Mouse (Mus musculus) neural tube, embryonic 11.5 days (tissue): ENCODE measurements at regions not wholly inside any gene's neighbourhood (a gene's known extent, or its start where the extent isn't known, plus 50 kb on each side); places are given as distances from the start of the nearest gene placed in this dataset.

Source experiments
- ATAC-seq: fragments of 200-750 bp; cut with Nextera tagmentation; 2 replicates; pipeline ENCODE4 v1.8.0; 2017; ENCODE audit warnings: moderate number of reproducible peaks, mild to moderate bottlenecking, moderate TSS enrichment, moderate library complexity; ENCODE audit not compliant: insufficient read depth, low FRiP score, low TSS enrichment
- DNase-seq: peaks from one replicate; pipeline ENCODE4 v3.0.0-alpha.2; 2015; ENCODE audit warnings: low spot score
- H3K27ac ChIP-seq: fragments of 300-500 bp; sonication (generic); 2 replicates; pipeline ENCODE4 v1.5.1; 2014; ENCODE audit warnings: low read depth, mild to moderate bottlenecking, low read length
- H3K27me3 ChIP-seq: fragments of 300-500 bp; sonication (generic); 2 replicates; pipeline ENCODE4 v1.6.1; 2014; ENCODE audit warnings: mild to moderate bottlenecking, low read length, mixed read lengths; ENCODE audit not compliant: control insufficient read depth, insufficient read depth
- H3K36me3 ChIP-seq: fragments of 300-500 bp; sonication (generic); 2 replicates; pipeline ENCODE4 v1.6.1; 2014; ENCODE audit warnings: mild to moderate bottlenecking, low read length, moderate library complexity, mixed read lengths; ENCODE audit not compliant: control insufficient read depth, insufficient read depth
- H3K4me1 ChIP-seq: fragments of 300-500 bp; sonication (generic); 2 replicates; pipeline ENCODE4 v1.6.1; 2014; ENCODE audit warnings: low read length, mixed read lengths; ENCODE audit not compliant: control insufficient read depth, insufficient read depth
- H3K4me2 ChIP-seq: fragments of 300-500 bp; sonication (generic); 2 replicates; pipeline ENCODE4 v1.6.1; 2014; ENCODE audit warnings: low read depth, mild to moderate bottlenecking, moderate library complexity
- H3K4me3 ChIP-seq: fragments of 300-500 bp; sonication (generic); 2 replicates; pipeline ENCODE4 v1.5.1; 2014; ENCODE audit warnings: low read depth, low read length
- H3K9ac ChIP-seq: fragments of 300-500 bp; sonication (generic); 2 replicates; pipeline ENCODE4 v1.6.1; 2014; ENCODE audit warnings: mild to moderate bottlenecking, low read length
- H3K9me3 ChIP-seq: fragments of 300-500 bp; sonication (generic); 2 replicates; pipeline ENCODE4 v1.6.1; 2016; ENCODE audit warnings: low read length; ENCODE audit not compliant: control insufficient read depth
- WGBS: fragments of 180-500 bp; shearing (Covaris S2); extraction: QIAGEN DNeasy Blood & Tissue Kit; methylation state at CpG from one replicate; pipeline ENCODE4 v1.1.7; 2014; 5-methylcytosine and 5-hydroxymethylcytosine counted together

DNA sequence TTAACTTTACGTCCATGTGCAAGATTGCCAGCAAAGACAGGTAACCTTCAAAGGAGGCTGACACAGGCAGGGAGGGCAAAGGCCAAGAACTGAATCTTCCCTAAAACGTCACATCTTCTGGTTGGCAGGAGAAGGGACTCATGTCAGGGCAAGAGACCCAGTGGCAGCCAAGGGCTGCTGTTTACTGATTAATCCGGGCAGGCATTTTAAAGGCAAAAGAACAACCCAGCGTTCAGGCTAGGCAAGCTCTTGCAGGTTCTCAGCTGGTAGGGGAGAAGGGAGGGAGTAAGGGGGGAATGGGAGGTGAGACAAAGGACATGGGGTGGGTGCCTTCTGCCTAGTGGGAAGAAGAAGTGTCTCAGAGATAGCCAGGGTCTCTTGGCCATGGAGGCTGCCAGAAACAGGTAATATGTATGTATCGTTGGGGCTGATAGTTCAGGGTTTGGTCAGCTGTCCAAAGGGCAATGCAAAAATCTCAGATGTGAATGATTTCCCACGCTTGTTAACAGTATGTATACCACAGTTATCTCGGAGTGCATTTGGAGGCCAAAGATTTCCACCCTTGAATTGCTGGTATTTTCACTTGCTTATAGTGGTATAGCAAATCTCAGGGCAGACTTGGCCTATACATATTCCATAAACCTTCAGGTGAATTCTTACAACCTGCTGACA lies 441.4 kb upstream of the Slc30a5 start:
- no peak for DNase-seq
- 68% methylated on average over 7 of the region's 7 CpGs for WGBS
- H3K27me3 ChIP-seq, result no peaks in the 10 kb centered on the region

DNA sequence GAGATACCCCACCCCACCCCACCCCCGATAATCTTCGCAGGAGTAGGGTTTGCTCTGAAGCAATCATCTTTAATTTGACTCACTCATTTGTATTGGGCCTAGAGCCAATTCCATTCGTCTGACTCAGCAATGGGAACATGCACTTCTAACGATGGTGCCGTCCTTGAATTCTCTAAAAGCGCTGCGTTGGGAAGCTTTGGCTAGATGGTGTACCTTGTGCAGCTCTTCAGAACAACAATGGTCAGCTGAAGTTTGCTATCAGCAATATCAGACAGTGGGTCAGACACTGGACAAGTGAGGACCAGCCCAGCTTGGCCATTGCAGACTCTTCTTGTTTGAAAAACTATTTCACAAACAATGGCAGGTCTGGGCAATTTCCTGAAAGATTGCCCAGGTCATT lies 440.1 kb upstream of the Slc30a5 start:
- Histone ChIP-seq H3K4me1 (no peaks in the 10 kb centered on the region), H3K9ac (no peak overlapping the region), H3K9me3 (no peaks in the 10 kb centered on the region), H3K27ac (no peak overlapping the region), H3K4me3 (no peak overlapping the region), H3K27me3 (no peaks in the 10 kb centered on the region), H3K36me3 (no peaks in the 10 kb centered on the region), H3K4me2 (no peak overlapping the region)
- no peak for DNase-seq
- 91% methylated on average over 7 of the region's 7 CpGs for WGBS
- no peak for ATAC-seq

More for the DNA sequence above, 441.4 kb upstream of the Slc30a5 start:
- Histone ChIP-seq H3K9me3 (no peaks in the 10 kb centered on the region), H3K4me3 (no peak overlapping the region), H3K9ac (no peak overlapping the region), H3K27ac (no peak overlapping the region), H3K4me1 (no peaks in the 10 kb centered on the region), H3K4me2 (no peak overlapping the region), H3K36me3 (no peaks in the 10 kb centered on the region)
- ATAC-seq, result no peak

DNA sequence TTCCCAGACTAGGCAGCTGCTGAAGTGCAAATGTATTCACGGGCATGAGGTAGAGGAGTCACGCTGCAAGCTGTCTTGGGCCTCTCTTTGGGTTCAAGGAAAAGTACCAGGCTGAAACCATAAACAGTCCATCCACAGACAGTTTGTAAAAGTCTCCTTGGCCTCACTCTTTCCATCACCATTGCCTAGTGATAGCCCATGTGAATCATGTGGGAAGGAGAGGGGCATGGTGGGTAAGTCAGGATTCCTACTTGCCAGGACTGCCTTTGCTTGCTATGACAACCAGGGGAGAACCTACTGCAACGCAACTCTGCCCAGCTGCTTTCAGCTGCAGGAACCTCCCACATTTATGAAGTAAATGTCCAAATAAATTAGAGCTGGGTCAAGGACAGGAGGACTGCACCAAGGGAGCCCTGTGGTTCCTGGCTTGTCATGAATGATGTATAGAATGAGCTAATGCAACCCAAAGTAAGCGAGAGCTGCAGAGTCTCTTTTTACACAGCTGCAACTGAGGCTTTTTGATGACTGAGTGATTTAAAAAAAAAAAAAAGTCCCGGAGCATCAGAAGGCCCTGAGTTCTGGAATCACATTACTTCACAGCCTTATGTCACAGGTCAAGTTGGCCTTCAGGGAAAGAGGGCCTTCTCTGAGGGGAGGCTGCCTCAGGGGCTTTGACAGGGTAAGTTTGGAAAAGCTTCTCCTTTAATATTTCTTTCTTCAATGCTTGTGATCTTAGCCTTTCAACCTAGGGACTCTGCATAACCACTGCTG lies 420.7 kb upstream of the Slc30a5 start:
- ATAC-seq (no peak), DNase-seq (no peak)
- no peaks in the 10 kb centered on the region for H3K27me3 ChIP-seq
- WGBS, result 62% methylated on average over 5 of the region's 5 CpGs
- H3K4me1 ChIP-seq, result no peaks in the 10 kb centered on the region
- no peak overlapping the region for H3K9ac ChIP-seq
- no peaks in the 10 kb centered on the region for H3K36me3 ChIP-seq
- no peaks in the 10 kb centered on the region for H3K9me3 ChIP-seq
- no peak overlapping the region for H3K27ac ChIP-seq
- no peak overlapping the region for H3K4me2 ChIP-seq
- H3K4me3 ChIP-seq, result no peak overlapping the region

DNA sequence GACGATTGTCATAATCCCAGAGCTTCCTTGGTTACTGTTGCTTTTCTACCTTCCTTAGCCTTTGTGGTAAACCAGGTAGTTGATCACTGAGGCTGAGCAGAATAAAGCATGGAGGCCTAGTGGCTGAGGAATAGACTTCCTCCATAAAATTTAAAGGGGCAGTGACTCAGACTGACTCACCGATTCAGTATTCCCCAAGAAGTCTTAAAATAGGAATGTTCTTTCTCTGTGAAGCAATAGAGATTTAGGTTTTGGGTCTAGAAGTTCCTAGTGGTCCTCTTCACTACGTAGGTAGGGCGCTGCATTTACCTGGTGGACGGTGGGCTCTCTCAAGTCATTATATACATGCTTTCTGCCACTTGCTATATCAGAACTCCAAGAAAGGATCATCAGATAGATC lies 416.1 kb upstream of the Slc30a5 start:
- no peak overlapping the region for H3K4me3 ChIP-seq
- no peaks in the 10 kb centered on the region for H3K27me3 ChIP-seq
- no peaks in the 10 kb centered on the region for H3K36me3 ChIP-seq
- DNase-seq (no peak), ATAC-seq (no peak)
- WGBS, result 91% methylated on average over 5 of the region's 5 CpGs
- no peaks in the 10 kb centered on the region for H3K4me1 ChIP-seq
- H3K27ac ChIP-seq, result no peak overlapping the region
- H3K4me2 ChIP-seq, result no peak overlapping the region
- no peaks in the 10 kb centered on the region for H3K9me3 ChIP-seq
- H3K9ac ChIP-seq, result no peak overlapping the region

DNA sequence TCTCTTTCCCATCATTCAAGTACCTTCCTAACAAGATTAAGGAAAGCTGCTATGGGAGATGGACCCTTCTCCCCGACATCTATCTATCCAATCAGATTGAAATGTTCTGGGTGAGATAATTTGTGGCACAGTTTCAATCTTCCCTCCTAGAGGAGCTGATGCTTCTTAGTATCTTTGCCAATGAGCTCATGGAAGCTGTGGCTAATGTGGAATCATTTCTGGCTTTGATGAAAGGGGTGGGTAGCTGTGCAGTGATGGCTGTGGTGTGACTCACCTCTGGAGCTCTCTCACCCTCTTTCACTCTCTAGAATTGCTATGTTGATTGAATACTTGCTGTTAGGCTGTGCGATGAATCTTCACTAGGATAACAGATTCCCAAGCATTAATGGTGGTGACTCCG lies 411.1 kb upstream of the Slc30a5 start:
- Histone ChIP-seq H3K4me3 (no peak overlapping the region), H3K9me3 (no peaks in the 10 kb centered on the region), H3K27ac (no peak overlapping the region), H3K27me3 (no peaks in the 10 kb centered on the region), H3K4me1 (no peaks in the 10 kb centered on the region), H3K4me2 (no peak overlapping the region), H3K36me3 (no peaks in the 10 kb centered on the region), H3K9ac (no peak overlapping the region)
- ATAC-seq (no peak), DNase-seq (no peak)
- 84% methylated on average over 3 of the region's 3 CpGs for WGBS

DNA sequence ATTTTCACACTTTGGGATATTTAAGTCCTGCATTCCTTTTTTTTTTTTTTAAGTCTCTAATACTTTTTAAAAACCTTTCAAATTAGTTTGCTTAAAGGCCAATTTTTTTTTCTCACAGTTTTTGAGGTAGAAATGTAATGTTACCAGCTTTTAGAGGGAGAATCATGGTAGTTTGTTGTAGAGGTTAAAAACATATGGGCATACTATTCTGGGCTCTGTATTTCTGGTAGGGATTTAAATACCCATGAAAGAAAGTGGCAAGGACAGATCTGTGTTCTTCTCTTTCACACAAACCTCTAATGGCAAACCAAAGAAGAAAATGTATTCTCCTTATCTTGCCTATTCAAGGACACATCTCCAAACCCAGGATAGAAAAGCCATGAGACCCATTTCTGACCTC lies 405.6 kb upstream of the Slc30a5 start:
- H3K36me3 ChIP-seq, result no peaks in the 10 kb centered on the region
- DNase-seq, result no peak

DNA sequence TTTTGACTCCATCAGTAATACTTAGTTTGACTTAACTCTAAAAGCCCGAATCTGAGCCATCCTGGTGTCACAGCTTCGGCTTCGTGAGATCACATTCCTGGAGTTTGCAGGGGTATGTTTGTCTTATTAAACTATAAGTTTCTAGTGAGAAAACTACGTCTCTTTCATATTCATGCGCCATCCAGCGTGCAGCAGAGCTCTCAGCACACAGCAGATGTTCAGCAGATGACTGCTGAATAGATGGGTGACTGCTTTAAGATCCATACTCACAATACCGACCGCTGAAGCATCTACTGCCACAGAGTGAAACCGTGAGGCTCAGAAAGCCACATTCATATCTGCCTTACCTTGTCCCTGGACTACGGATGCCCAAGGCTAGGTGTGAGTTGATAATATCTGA lies 403.8 kb upstream of the Slc30a5 start:
- Histone ChIP-seq H3K9ac (no peak overlapping the region), H3K27ac (no peak overlapping the region), H3K9me3 (no peaks in the 10 kb centered on the region), H3K4me2 (no peak overlapping the region), H3K36me3 (no peaks in the 10 kb centered on the region), H3K4me1 (peaks cover 12% of the 10 kb centered on the region; the same call in 1 of the 2 replicates), H3K4me3 (no peak overlapping the region), H3K27me3 (no peaks in the 10 kb centered on the region)
- 72% methylated on average over 10 of the region's 10 CpGs for WGBS
- DNase-seq (no peak), ATAC-seq (no peak)

More for the DNA sequence above, 405.6 kb upstream of the Slc30a5 start:
- Histone ChIP-seq H3K9me3 (no peaks in the 10 kb centered on the region), H3K27me3 (no peaks in the 10 kb centered on the region), H3K9ac (no peak overlapping the region), H3K4me2 (no peak overlapping the region), H3K4me3 (no peak overlapping the region), H3K4me1 (peaks cover 1% of the 10 kb centered on the region; the same call in 1 of the 2 replicates), H3K27ac (no peak overlapping the region)
- no peak for ATAC-seq

DNA sequence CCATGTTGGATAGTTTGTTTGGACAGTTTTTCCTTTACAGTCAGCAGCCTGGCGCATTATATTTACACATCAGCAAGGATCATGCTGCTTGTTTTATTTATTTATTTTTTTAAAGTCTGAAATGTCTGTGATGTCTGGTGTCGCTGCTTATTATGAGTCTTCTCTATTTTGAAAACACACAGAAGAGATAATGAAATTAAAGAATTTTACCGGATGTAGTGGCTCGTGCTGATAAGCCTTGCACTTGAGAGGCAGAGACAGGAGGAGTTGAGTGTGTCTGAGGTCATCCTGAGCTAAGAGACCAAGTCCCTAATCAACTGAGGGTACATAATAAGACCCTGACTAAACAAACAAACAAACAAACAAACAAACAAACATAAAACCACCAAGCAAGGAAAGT lies 402.6 kb upstream of the Slc30a5 start:
- no peak overlapping the region for H3K27ac ChIP-seq
- no peak for ATAC-seq
- 92% methylated on average over 4 of the region's 4 CpGs for WGBS
- no peak overlapping the region for H3K4me2 ChIP-seq
- no peak for DNase-seq
- H3K4me1 ChIP-seq, result peaks cover 12% of the 10 kb centered on the region; the same call in 1 of the 2 replicates
- H3K27me3 ChIP-seq, result no peaks in the 10 kb centered on the region
- no peak overlapping the region for H3K9ac ChIP-seq
- H3K9me3 ChIP-seq, result no peaks in the 10 kb centered on the region
- no peaks in the 10 kb centered on the region for H3K36me3 ChIP-seq
- no peak overlapping the region for H3K4me3 ChIP-seq

DNA sequence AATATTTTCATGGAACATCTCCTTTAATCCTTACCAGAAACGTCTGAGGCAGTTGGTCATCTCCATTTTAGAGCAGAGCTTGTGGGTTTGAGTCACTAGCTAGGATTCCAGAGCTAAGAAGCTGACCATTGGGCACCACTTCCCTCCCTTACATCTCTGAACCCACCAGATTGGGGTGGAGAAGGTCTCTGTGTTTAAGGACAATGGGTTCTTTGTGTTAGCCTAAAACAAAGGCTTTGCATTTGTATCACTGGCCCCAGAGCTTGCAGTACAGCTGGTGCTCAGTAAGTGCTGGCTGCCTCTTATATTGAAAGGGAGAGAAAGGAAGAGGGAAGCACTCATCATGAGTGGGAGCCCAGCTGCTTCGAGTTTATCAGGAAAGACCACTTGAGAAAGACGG lies 401.9 kb upstream of the Slc30a5 start:
- ATAC-seq (no peak), DNase-seq (no peak)
- no peak overlapping the region for H3K27ac ChIP-seq
- no peak overlapping the region for H3K4me2 ChIP-seq
- H3K9ac ChIP-seq, result no peak overlapping the region
- no peaks in the 10 kb centered on the region for H3K36me3 ChIP-seq
- H3K9me3 ChIP-seq, result no peaks in the 10 kb centered on the region
- peaks cover 12% of the 10 kb centered on the region; the same call in 1 of the 2 replicates for H3K4me1 ChIP-seq
- WGBS, result 48% methylated on average over 3 of the region's 3 CpGs
- no peaks in the 10 kb centered on the region for H3K27me3 ChIP-seq
- no peak overlapping the region for H3K4me3 ChIP-seq
